Mouse (Mus musculus) pancreas, adult 10 weeks (tissue): ENCODE results near the gene Olfr553. TPM values are rescaled to one million over a fixed set of nuclear protein-coding genes. Genes with fewer than 3 reads are reported as not detected.

ENCODE experiments used
- polyA plus RNA-seq: library from polyadenylated mRNA; stranded (reverse); fragments of 350-450 nt; fragmentation: Illumina TruSeq; extraction: RNeasy Lipid Tissue Mini Kit (QIAGEN cat#74804); gene quantifications from one replicate; pipeline ENCODE4 v1.2.3, GENCODE M21; 2015; ENCODE audit warnings: low read depth, low replicate concordance; ENCODE audit not compliant: insufficient read depth

Gene Olfr553
- polyA plus RNA-seq, result not detected

GRCm38 (mm10) chr7:102618118-102618517 is at the start of gene Olfr553:
Gene Olfr553 (minus strand): TSS chr7:102618218.

DNA sequence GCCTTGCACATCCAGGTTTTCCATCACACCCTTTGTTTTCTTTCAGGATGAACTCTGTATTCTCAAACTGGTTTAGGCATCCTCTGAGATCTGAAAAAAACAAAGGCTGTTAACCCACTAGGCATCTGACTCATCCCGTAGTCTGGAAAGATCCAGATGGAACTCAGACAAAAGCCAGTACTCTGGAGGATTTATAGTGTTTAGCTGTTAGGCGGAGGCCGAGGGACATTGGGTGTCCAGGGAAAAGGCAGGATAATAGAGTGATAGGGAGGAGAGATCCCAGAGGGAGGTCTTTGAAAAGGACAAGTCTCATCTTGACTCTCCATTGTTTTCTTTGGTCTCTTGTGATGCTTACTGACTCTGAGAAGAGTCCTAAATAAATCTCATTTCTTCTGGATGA is 46.6 kb upstream of the Olfr553 start, which contains the start of gene Olfr556:
Olfr556 (plus strand) TSS at position 301 of the 400 bp plus-strand sequence.

GRCm38 (mm10) chr7:102658523-102658922 is 40.5 kb upstream of the Olfr553 start, which contains the start of gene Olfr555:
Gene Olfr555 (plus strand): TSS chr7:102658823.

GRCm38 (mm10) chr7:102638132-102638531 is 20.1 kb upstream of the Olfr553 start, which contains the start of gene Olfr554:
Gene Olfr554 (plus strand): TSS chr7:102638432.

DNA sequence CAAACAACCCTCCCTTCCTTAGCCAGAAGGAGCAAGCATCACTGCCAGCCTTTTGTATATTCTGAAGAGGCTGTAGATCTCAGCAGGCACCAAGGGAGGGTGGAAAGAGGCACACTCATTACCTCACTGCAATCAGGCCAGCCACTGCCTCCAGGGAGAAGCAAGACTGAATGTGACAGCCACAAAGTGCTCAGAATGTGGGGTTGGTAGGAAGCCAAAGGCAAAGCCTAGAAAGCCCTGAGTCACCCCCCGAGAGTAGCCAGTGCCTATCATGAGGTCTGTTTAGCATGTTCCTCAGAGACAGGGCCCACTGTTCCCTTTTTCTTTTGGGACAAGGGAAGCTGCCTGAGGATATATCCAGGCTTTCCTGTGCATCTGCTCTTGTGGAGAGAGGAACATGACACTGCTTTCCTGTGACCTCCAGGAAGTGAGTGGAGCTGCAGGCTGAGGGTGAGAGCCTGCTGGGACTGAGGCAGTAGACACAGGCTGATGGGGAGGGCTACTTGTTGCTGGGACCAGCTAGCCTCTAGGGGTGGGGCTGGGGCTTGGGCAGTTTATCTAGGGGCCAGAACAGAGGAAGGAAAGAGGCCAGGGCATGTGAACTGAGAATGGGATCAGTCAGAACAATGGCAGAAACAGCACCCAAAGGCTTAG is 20.5 kb downstream of the Olfr553 start, which contains the start of gene Olfr552:
Olfr552 (plus strand) TSS at position 393 of the 654 bp plus-strand sequence.

DNA sequence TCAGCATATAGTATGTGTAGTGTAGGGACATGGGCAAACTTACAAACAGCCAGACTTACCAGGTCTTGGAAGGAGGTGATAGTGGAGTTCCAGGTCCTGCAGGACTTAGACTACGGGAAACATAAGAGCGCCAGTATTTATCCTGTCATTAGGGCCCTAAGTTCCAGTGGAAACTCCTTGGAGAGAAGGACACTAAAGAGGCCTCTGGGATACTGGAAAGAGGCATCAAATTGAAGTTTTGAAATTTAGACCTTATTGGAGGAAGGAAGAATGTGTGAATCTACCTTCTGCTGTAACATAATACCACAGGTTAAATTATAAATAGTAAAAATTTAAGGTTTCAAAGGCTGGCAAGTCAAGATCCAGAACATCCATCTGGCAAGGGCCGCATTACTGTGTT is 26.2 kb downstream of the Olfr553 start, which contains the start of gene Olfr551:
Olfr551 (minus strand) TSS at position 101 of the 400 bp plus-strand sequence.

GRCm38 (mm10) chr7:102571142-102571541 is 46.9 kb downstream of the Olfr553 start, which contains the start of gene Olfr550:
Gene Olfr550 (plus strand): TSS chr7:102571442.

GRCm38 (mm10) chr7:102564999-102565997 is 52.7 kb downstream of the Olfr553 start, which contains the start of gene Trim21:
Gene Trim21 (minus strand): TSS chr7:102565486.

Other genes with a start within 250 kb of the Olfr553 start
- gene Rrm1, start 176.5 kb downstream of the Olfr553 start, polyA plus RNA-seq, result 4.1 TPM
- not detected for gene Olfr543, start 136.5 kb downstream of the Olfr553 start, polyA plus RNA-seq
- gene Olfr544, start 129.9 kb downstream of the Olfr553 start, polyA plus RNA-seq, result not detected
- gene Olfr545, start 118.6 kb downstream of the Olfr553 start, polyA plus RNA-seq, result not detected
- gene Olfr547, start 83.5 kb downstream of the Olfr553 start, polyA plus RNA-seq, result not detected
- gene Olfr548-ps1, start 77.3 kb downstream of the Olfr553 start, polyA plus RNA-seq, result not detected
- gene Olfr549, start 68.3 kb downstream of the Olfr553 start, polyA plus RNA-seq, result not detected
- gene Trim21, start 52.7 kb downstream of the Olfr553 start, polyA plus RNA-seq, result 3.7 TPM
- not detected for gene Olfr550, start 46.8 kb downstream of the Olfr553 start, polyA plus RNA-seq
- gene Olfr551, start 26.3 kb downstream of the Olfr553 start, polyA plus RNA-seq, result not detected
- not detected for gene Olfr552, start 20.4 kb downstream of the Olfr553 start, polyA plus RNA-seq
- gene Olfr554, start 20.2 kb upstream of the Olfr553 start, polyA plus RNA-seq, result not detected
- gene Olfr555, start 40.6 kb upstream of the Olfr553 start, polyA plus RNA-seq, result not detected
- not detected for gene Olfr556, start 46.7 kb upstream of the Olfr553 start, polyA plus RNA-seq
- 4.4 TPM for gene Trim68, start 69.1 kb upstream of the Olfr553 start, polyA plus RNA-seq
- not detected for gene Olfr557, start 77.7 kb upstream of the Olfr553 start, polyA plus RNA-seq
- 0.44 TPM for gene Olfr558, start 84.0 kb upstream of the Olfr553 start, polyA plus RNA-seq
- gene Olfr33, start 100.9 kb upstream of the Olfr553 start, polyA plus RNA-seq, result not detected
- not detected for gene Olfr559, start 109.3 kb upstream of the Olfr553 start, polyA plus RNA-seq
- not detected for gene Olfr560, start 141.1 kb upstream of the Olfr553 start, polyA plus RNA-seq
- gene Olfr78, start 141.3 kb upstream of the Olfr553 start, polyA plus RNA-seq, result 2.1 TPM
- not detected for gene Olfr561, start 153.0 kb upstream of the Olfr553 start, polyA plus RNA-seq
- not detected for gene Olfr564, start 185.3 kb upstream of the Olfr553 start, polyA plus RNA-seq
- gene Olfr566, start 240.5 kb upstream of the Olfr553 start, polyA plus RNA-seq, result not detected